Mouse (Mus musculus): ENCODE data around the gene Keap1. TPM values are rescaled to one million over a fixed set of nuclear protein-coding genes. Genes with fewer than 3 reads are reported as not detected.
A peak's percentile ranks its signal among the peaks of the same experiment; 100 is the strongest.

Gene Keap1
- polyA plus RNA-seq, 1 experiment from 2014 or later = 51.5 TPM

DNA sequence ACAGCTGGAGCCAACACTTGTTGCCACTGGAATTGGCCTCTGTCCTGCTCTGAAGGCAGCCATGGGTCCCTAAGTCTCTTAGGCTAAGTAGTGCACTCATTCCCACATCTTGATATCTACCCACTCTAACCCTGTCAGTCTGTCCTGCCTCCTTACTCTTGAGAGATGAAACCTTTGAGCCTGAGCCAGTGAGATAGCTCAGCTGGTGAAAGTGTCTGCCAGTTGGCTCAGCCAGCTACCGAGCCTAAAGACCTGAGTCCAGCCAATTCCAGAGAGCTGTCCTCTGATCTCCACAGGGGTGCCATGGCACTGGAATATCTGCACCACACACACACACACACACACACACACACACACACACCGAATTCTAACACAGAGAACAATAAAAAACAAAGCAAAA lies 11.3 kb upstream of the Keap1 start:
- Histone ChIP-seq H3K4me3 (ENCODE audit: low read length) (no peak overlapping the region), H3K27me3 (ENCODE audit: control insufficient read depth, insufficient read depth, low read length) (peaks cover 58% of the 10 kb centered on the region), H3K4me1 (ENCODE audit: control insufficient read depth, insufficient read depth, low read length) (peaks cover 6% of the 10 kb centered on the region; the same call in 1 of the 2 replicates), H3K36me3 (ENCODE audit: control insufficient read depth, insufficient read depth) (no peaks in the 10 kb centered on the region), H3K4me2 (ENCODE audit: low read depth, low read length) (no peak overlapping the region), H3K9me3 (replicated peaks; ENCODE audit: control insufficient read depth, low read length) (no peaks in the 10 kb centered on the region), H3K9ac (ENCODE audit: low read length) (no peak overlapping the region), H3K27ac (ENCODE audit: low read length) (no peak overlapping the region)
- ATAC-seq (replicated peaks; ENCODE audit: extremely low read depth, insufficient read depth, low FRiP score) = no peak
- WGBS = 37% methylated on average over 2 of the region's 2 CpGs

DNA sequence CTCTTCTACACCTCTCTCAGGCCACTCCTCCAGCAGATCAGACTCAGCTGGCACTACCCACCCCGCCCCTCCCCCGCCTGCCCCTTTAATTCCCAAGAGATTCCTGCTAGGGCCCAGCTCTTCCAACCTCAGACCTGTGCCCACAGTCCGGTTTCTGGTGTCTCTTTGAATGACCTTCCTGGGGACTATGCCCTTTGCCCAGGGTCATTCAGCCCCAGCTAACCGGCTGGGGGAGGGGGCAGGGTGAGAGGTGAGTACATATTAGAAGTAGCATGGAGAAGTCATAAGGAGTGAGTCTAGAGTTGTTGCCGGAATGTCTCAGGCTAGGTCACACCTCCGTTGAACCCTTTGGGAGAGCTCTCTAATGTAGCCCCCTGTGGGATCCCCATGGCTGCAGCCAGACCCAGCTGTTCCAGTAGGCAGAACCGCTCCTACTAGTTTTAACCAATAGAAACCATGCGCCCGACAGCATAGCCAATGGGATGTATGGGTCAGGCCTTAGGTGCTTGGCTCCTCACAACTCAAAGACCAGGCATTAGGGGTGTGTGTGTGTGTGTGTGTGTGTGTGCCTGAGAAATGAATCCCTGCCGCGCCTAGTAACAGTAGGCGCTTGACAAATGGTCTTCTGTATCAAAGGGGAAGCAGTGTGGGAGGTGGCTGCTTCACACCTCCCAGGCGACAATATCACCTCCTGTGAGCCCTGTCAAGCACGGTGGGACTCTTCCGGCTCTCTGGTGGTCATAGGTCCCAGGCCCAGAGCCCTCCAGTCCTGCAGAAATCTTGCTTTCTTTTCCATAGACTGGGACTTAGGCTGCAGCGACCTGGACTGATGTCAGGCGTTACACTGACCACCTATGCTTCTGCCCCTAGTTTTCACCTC lies 10.7 kb upstream of the Keap1 start:
- H3K9me3 ChIP-seq (replicated peaks; ENCODE audit: control insufficient read depth, low read length) = no peaks in the 10 kb centered on the region
- no peak overlapping the region for H3K9ac ChIP-seq (ENCODE audit: low read length)
- 26% methylated on average over 17 of the region's 17 CpGs for WGBS
- no peak overlapping the region for H3K4me3 ChIP-seq (ENCODE audit: low read length)
- H3K27ac ChIP-seq (ENCODE audit: low read length) = no peak overlapping the region
- H3K27me3 ChIP-seq (ENCODE audit: control insufficient read depth, insufficient read depth, low read length) = peaks cover 65% of the 10 kb centered on the region
- no peak overlapping the region for H3K4me2 ChIP-seq (ENCODE audit: low read depth, low read length)
- H3K36me3 ChIP-seq (ENCODE audit: control insufficient read depth, insufficient read depth) = no peaks in the 10 kb centered on the region
- ATAC-seq (replicated peaks; ENCODE audit: extremely low read depth, insufficient read depth, low FRiP score) = no peak
- peaks cover 8% of the 10 kb centered on the region; the same call in 1 of the 2 replicates for H3K4me1 ChIP-seq (ENCODE audit: control insufficient read depth, insufficient read depth, low read length)

DNA sequence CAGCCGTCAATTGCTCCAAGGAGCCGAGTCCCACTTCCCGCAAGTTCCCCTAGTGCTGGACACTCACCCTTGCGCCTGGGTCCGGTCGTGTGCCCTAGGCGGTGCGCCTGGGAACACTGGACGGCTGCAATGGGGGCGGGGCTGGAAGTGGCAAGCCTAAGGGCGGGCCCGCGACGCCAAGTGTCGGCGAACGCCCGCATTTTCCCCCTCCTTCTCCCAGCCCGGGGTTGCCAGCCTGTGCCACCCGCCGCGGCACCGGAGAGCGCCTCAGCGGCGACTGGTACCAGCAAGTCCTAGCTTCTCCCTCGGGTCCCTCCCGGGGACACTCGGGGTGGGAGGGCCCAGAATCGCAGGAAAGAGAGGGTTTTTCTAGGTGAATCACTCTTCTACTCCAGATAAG lies 9.2 kb upstream of the Keap1 start, which contains the start of gene S1pr5:
Gene S1pr5, minus strand, starts transcription at position 118 of the 400 bp plus-strand sequence.
- Histone ChIP-seq H3K27ac (ENCODE audit: low read length) (no peak within 1 kb of the TSS), H3K4me3 (ENCODE audit: low read length) (peak within 1 kb of the TSS; percentile 47), H3K4me1 (ENCODE audit: control insufficient read depth, insufficient read depth, low read length) (peaks cover 18% of the 10 kb centered on the region; the same call in 1 of the 2 replicates), H3K4me2 (ENCODE audit: low read depth, low read length) (peak within 1 kb of the TSS; percentile 65), H3K36me3 (ENCODE audit: control insufficient read depth, insufficient read depth) (no peaks in the 10 kb centered on the region), H3K27me3 (ENCODE audit: control insufficient read depth, insufficient read depth, low read length) (peaks cover 80% of the 10 kb centered on the region), H3K9me3 (replicated peaks; ENCODE audit: control insufficient read depth, low read length) (no peaks in the 10 kb centered on the region), H3K9ac (ENCODE audit: low read length) (peak within 1 kb of the TSS; percentile 59)
- no peak for ATAC-seq (replicated peaks; ENCODE audit: extremely low read depth, insufficient read depth, low FRiP score)
- WGBS = 4% methylated on average over 30 of the region's 30 CpGs

DNA sequence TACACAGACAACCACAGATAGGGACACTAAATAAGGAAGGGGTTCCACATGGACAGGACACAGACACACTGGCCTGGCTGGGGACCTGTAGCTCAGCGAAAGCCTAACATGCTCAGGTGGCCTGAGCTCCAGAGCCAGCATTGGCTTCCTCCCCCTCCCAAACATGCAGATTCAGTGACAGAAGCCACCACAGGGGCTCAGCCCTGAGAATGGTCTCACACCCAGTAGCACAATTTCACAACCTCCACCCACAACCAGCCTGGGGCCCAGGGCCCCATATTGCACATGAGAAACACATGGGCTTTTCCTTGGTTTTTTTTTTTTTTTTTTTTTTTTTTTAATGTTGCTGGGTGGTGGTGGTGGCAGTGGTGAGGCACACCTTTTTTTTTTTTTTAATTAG lies 7.2 kb upstream of the Keap1 start:
- ATAC-seq (replicated peaks; ENCODE audit: extremely low read depth, insufficient read depth, low FRiP score) = no peak
- Histone ChIP-seq H3K27me3 (ENCODE audit: control insufficient read depth, insufficient read depth, low read length) (peaks cover 82% of the 10 kb centered on the region), H3K4me2 (ENCODE audit: low read depth, low read length) (no peak overlapping the region), H3K4me3 (ENCODE audit: low read length) (no peak overlapping the region), H3K27ac (ENCODE audit: low read length) (no peak overlapping the region), H3K9ac (ENCODE audit: low read length) (no peak overlapping the region), H3K4me1 (ENCODE audit: control insufficient read depth, insufficient read depth, low read length) (peaks cover 18% of the 10 kb centered on the region; the same call in 1 of the 2 replicates), H3K36me3 (ENCODE audit: control insufficient read depth, insufficient read depth) (no peaks in the 10 kb centered on the region), H3K9me3 (replicated peaks; ENCODE audit: control insufficient read depth, low read length) (0 out of 2 replicates have a peak, but pooled peaks cover 2% of the 10 kb centered on the region)
- 94% methylated on average over 1 of the region's 1 CpGs for WGBS

DNA sequence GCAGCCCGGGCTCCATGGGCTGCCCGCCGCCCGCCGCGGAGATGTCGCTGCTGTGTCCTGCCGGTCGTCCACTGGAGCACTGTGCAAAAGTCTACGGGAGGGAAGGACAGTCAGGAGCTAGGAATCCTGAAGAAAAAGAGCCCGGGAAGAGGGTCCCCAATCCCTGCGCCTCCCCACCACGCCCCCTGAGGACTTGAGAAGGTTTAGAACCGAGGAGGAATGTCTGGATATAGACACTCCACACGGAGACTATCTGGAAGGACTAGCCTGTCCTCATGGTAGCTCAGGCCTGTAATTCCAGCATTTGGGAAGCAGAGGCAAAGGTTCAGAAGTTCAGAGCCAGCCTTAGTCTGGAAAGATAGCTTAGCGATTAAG lies 5.9 kb upstream of the Keap1 start:
- Histone ChIP-seq H3K36me3 (ENCODE audit: control insufficient read depth, insufficient read depth) (no peaks in the 10 kb centered on the region), H3K4me3 (ENCODE audit: low read length) (peak overlapping the region; percentile 60), H3K27ac (ENCODE audit: low read length) (no peak overlapping the region), H3K9ac (ENCODE audit: low read length) (peak overlapping the region; percentile 63), H3K4me2 (ENCODE audit: low read depth, low read length) (peak overlapping the region; percentile 92), H3K4me1 (ENCODE audit: control insufficient read depth, insufficient read depth, low read length) (peaks cover 18% of the 10 kb centered on the region; the same call in 1 of the 2 replicates), H3K9me3 (replicated peaks; ENCODE audit: control insufficient read depth, low read length) (0 out of 2 replicates have a peak, but pooled peaks cover 2% of the 10 kb centered on the region), H3K27me3 (ENCODE audit: control insufficient read depth, insufficient read depth, low read length) (peaks cover 70% of the 10 kb centered on the region)
- WGBS = 2% methylated on average over 16 of the region's 16 CpGs
- no peak for ATAC-seq (replicated peaks; ENCODE audit: extremely low read depth, insufficient read depth, low FRiP score)

GRCm38 (mm10) chr9:21244428-21245112 lies 5.4 kb upstream of the Keap1 start:
- H3K36me3 ChIP-seq (ENCODE audit: control insufficient read depth, insufficient read depth) = no peaks in the 10 kb centered on the region
- ATAC-seq (replicated peaks; ENCODE audit: extremely low read depth, insufficient read depth, low FRiP score) = peak; percentile 17; the same call in 1 of the 2 replicates
- WGBS = under 1% methylated on average over 72 of the region's 72 CpGs
- 0 out of 2 replicates have a peak, but pooled peaks cover 2% of the 10 kb centered on the region for H3K9me3 ChIP-seq (replicated peaks; ENCODE audit: control insufficient read depth, low read length)
- H3K4me1 ChIP-seq (ENCODE audit: control insufficient read depth, insufficient read depth, low read length) = peaks cover 20% of the 10 kb centered on the region
- H3K4me3 ChIP-seq (ENCODE audit: low read length) = peak overlapping the region; percentile 60
- peaks cover 65% of the 10 kb centered on the region for H3K27me3 ChIP-seq (ENCODE audit: control insufficient read depth, insufficient read depth, low read length)
- peak overlapping the region; percentile 92 for H3K4me2 ChIP-seq (ENCODE audit: low read depth, low read length)
- H3K27ac ChIP-seq (ENCODE audit: low read length) = no peak overlapping the region
- H3K9ac ChIP-seq (ENCODE audit: low read length) = peak overlapping the region; percentile 63

DNA sequence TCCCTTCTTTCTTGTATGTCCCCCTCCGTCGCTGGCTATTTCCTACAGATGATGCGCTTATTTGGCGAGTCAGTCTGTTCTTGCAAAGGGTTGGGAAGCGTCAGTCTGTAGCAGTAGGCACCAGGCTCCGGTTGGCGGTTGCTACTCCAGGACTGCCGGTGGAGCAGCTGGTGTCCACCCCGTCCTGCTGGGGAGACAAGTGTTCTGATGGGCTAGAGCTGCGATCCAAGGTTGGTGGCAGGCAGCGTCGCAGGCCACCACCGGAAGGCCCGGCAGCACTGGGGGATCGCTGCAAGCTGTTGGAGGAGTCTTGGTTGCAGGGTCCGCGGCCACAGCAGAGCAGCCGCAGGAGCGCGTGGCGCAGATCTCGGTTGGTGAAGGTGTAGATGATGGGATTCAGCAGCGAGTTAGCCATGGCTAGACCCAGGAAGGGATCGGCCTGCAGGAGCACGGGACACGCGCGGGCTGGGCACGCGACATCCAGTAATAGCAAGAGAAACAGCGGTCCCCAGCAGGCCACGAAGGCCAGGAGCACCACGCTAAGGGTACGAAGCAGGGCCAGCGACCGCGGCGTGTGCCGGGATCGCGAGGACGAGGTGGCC lies 4.8 kb upstream of the Keap1 start:
- Histone ChIP-seq H3K9me3 (replicated peaks; ENCODE audit: control insufficient read depth, low read length) (0 out of 2 replicates have a peak, but pooled peaks cover 2% of the 10 kb centered on the region), H3K4me3 (ENCODE audit: low read length) (peak overlapping the region; percentile 60), H3K27me3 (ENCODE audit: control insufficient read depth, insufficient read depth, low read length) (peaks cover 59% of the 10 kb centered on the region), H3K4me1 (ENCODE audit: control insufficient read depth, insufficient read depth, low read length) (peaks cover 22% of the 10 kb centered on the region), H3K36me3 (ENCODE audit: control insufficient read depth, insufficient read depth) (no peaks in the 10 kb centered on the region), H3K4me2 (ENCODE audit: low read depth, low read length) (peak overlapping the region; percentile 92), H3K27ac (ENCODE audit: low read length) (no peak overlapping the region), H3K9ac (ENCODE audit: low read length) (peak overlapping the region; percentile 63)
- no peak for ATAC-seq (replicated peaks; ENCODE audit: extremely low read depth, insufficient read depth, low FRiP score)
- WGBS = 6% methylated on average over 42 of the region's 42 CpGs

- no peak overlapping the region for H3K4me3 ChIP-seq (ENCODE audit: low read length)
- 0 out of 2 replicates have a peak, but pooled peaks cover 2% of the 10 kb centered on the region for H3K9me3 ChIP-seq (replicated peaks; ENCODE audit: control insufficient read depth, low read length)
- peaks cover 39% of the 10 kb centered on the region for H3K27me3 ChIP-seq (ENCODE audit: control insufficient read depth, insufficient read depth, low read length)
- H3K36me3 ChIP-seq (ENCODE audit: control insufficient read depth, insufficient read depth) = peaks cover 5% of the 10 kb centered on the region; the same call in 1 of the 2 replicates
- no peak overlapping the region for H3K4me2 ChIP-seq (ENCODE audit: low read depth, low read length)
- no peak overlapping the region for H3K9ac ChIP-seq (ENCODE audit: low read length)
- peaks cover 28% of the 10 kb centered on the region for H3K4me1 ChIP-seq (ENCODE audit: control insufficient read depth, insufficient read depth, low read length)
- ATAC-seq (replicated peaks; ENCODE audit: extremely low read depth, insufficient read depth, low FRiP score) = no peak
- 7% methylated on average over 11 of the region's 11 CpGs for WGBS
- no peak overlapping the region for H3K27ac ChIP-seq (ENCODE audit: low read length)
Observed at GRCm38 (mm10) chr9:21241343-21241742, 2.2 kb upstream of the Keap1 start.

Data from heart, embryonic 16.5 days (tissue).